Mouse (Mus musculus) mesoderm, embryonic 11.5 days (tissue): Measurements from ENCODE around the gene Adcy5.

Experiments
- DNase-seq: peaks from one replicate; pipeline ENCODE4 v3.0.0-alpha.2; 2012; ENCODE audit warnings: low read depth, low spot score

The Adcy5 gene

DNA sequence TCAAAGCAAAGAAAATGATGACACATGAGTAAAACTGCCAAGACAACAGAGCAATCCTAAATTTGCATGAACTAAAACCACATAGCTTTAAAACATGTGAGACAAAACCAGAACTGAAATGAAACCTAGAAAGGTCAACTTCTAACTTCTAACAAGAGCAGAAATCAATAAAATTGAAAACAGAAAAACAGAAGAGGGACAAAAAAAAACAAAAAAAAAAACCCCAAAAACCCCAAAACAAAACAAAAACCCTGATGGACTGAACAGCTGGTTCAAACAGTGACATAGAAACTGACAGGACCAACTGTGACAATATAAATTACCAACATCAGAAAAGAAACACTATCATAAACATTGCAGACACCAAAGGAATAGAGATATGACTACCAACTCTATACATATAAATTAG, 162.2 kb downstream of the Adcy5 start:
- DNase-seq: no peak

DNA sequence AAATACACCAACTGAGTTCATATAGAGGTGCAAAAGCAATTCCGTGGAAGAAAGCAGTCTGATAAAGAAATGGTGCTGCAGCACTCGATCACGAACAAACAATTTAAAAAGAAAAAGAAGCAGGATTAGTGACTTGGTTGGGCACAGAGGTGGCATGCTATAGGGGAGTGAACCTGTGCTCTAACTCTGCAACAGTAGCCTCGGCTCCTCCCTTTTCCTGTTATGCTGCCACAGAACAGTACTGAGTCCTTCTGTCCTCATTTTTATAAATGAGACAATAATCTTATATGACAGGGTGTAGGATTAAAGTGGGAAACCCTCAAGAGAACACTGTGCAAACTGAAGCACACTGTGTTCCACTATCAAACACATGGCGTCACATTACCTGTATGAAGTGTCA, 162.8 kb downstream of the Adcy5 start:
- no peak for DNase-seq

DNA sequence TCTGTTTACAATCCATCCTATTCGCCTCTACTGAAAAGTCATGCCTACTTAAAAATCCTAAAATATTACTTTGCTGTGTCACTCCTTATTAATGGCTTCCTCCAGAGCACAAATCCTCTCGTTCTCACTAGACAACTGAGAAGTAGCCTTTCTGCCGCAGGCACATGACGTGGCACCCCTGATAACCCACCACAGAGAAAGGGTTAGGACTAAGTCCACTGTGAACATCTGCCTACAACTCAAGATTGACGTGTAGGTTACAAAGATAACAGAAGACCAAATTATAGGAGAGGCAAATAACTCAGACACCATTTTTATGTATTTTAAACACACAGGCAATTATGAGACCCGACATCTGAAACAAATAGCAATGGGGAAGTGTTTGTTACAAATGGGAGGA, 163.7 kb downstream of the Adcy5 start:
- no peak for DNase-seq

DNA sequence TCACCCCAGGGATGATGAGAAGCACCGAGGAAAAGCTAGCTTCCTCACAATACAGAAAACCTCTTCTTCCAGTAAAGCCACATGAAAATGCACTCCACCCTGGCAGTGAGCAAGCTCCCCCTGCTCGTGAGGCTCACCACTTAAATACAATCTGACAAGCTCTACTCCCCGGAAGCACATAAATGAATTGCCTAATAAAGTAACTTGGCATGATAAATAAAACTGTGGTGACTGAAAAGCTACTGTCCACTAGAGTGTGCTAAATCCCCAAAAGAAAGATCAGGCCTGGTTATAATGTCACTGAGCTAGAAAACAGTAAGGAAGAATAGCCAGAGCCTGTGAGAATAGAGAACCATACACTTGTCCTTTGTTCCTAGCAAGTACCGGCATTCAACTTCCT, 164.7 kb downstream of the Adcy5 start:
- DNase-seq: peak; percentile 29

DNA sequence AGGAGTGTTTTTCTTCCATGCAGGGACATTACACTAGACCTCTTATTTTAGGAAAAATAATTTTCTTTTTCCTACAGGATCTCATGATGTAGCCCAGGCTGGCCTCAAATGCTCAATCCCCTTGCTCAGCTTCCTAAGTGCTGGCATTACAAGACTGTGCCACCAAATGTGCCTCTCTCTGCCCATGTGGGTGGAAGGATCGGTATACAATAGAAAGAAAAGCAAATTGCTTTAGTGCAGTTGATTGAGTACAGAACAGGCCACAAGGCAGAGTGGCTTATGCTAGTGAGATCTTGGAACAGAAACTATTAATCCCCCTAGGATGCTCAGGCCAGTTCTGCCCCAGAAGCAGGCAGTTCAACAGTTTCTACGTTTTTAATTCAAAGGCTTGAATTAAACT, 165.1 kb downstream of the Adcy5 start:
- no peak for DNase-seq

DNA sequence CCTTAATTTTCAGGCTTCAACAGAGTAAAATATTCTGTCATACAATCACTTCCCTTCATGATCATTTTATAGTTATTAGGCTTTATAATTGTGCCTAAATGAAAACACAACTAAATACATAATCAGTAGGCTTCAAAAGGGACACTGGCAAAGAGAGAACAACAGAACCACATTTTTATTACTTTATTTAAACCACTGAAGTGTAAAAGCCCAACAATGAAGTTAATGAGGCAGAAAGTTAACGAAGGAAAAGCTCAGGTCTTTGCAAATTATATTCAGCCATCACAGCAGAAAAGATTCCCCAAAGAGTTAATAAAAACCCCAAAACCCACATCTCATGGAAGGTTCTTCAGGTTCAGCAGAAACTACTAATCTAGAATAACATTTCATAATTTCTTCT, 175.8 kb downstream of the Adcy5 start:
- DNase-seq: no peak
